Mouse (Mus musculus) cerebellum, adult 2 months (tissue): ENCODE data around the gene Pced1b. TPM values are rescaled to one million over a fixed set of nuclear protein-coding genes. Genes with fewer than 3 reads are reported as not detected.

Source experiments
- DNase-seq, 2 experiments: peaks; one replicate each; pipeline ENCODE4 v3.0.0; 2021
- H3K27ac ChIP-seq: fragments of 200-500 bp; 2 replicates; pipeline ENCODE4 v1.5.1; 2012; ENCODE audit warnings: low read length, control low read depth, inconsistent platforms; ENCODE audit not compliant: insufficient read depth
- H3K27me3 ChIP-seq: fragments of 200-500 bp; 2 replicates; pipeline ENCODE4 v1.6.1; 2012; ENCODE audit warnings: inconsistent platforms, mild to moderate bottlenecking, low read length, moderate library complexity; ENCODE audit not compliant: control insufficient read depth, insufficient read depth
- H3K4me1 ChIP-seq: fragments of 200-500 bp; 2 replicates; pipeline ENCODE4 v1.6.1; 2011; ENCODE audit warnings: low read length; ENCODE audit not compliant: control insufficient read depth, insufficient read depth
- H3K4me3 ChIP-seq: fragments of 200-500 bp; replicated peaks from 2 replicates; pipeline ENCODE3; 2011; ENCODE audit warnings: mild to moderate bottlenecking, low read depth, low read length, control low read depth; ENCODE audit not compliant: insufficient read depth
- CTCF ChIP-seq: fragments of 200-500 bp; IDR thresholded peaks from 2 replicates; pipeline ENCODE4 v1.5.1; 2011; ENCODE audit warnings: low read depth, mild to moderate bottlenecking, control low read depth, low read length, moderate library complexity, borderline replicate concordance; ENCODE audit not compliant: insufficient read depth
- POLR2A ChIP-seq: fragments of 200-500 bp; IDR thresholded peaks from 2 replicates; pipeline ENCODE4 v1.6.1; 2011; ENCODE audit warnings: low read length, control low read depth, borderline replicate concordance; ENCODE audit not compliant: insufficient read depth
- WGBS: fragments of 180-500 bp; shearing (Covaris S2); methylation state at CpG from one replicate; pipeline ENCODE4 v1.1.7; 2018; 5-methylcytosine and 5-hydroxymethylcytosine counted together
- polyA plus RNA-seq: library from polyadenylated mRNA; depleted of rRNA; stranded (reverse); fragments of >200 nt; gene quantifications from 2 replicates; pipeline ENCODE4 v1.2.3, GENCODE M21; 2012

The Pced1b gene
- polyA plus RNA-seq, 1 experiment: 7.5 TPM

- Histone ChIP-seq H3K4me3 (no peak overlapping the region), H3K27ac (no peak overlapping the region), H3K4me1 (no peaks in the 10 kb centered on the region), H3K27me3 (no peaks in the 10 kb centered on the region)
- TF ChIP-seq POLR2A (no peak), CTCF (no peak)
- no peak for DNase-seq
- 92% methylated on average over 4 of the region's 4 CpGs for WGBS
These were observed 149.8 kb downstream of the Pced1b start for GRCm38 (mm10) chr15:97396586-97397299.

GRCm38 (mm10) chr15:97397793-97398192, 150.9 kb downstream of the Pced1b start:
- Histone ChIP-seq H3K27me3 (no peaks in the 10 kb centered on the region), H3K4me3 (no peak overlapping the region), H3K4me1 (no peaks in the 10 kb centered on the region), H3K27ac (no peak overlapping the region)
- DNase-seq: no peak
- TF ChIP-seq CTCF (no peak), POLR2A (no peak)
- 71% methylated on average over 2 of the region's 2 CpGs for WGBS

GRCm38 (mm10) chr15:97400866-97401265, 154.0 kb downstream of the Pced1b start:
- Histone ChIP-seq H3K27ac (no peak overlapping the region), H3K4me3 (no peak overlapping the region), H3K27me3 (no peaks in the 10 kb centered on the region), H3K4me1 (no peaks in the 10 kb centered on the region)
- 84% methylated on average over 6 of the region's 6 CpGs for WGBS
- DNase-seq: no peak
- TF ChIP-seq CTCF: no peak
- no peak for TF ChIP-seq POLR2A

GRCm38 (mm10) chr15:97404483-97404882, 157.6 kb downstream of the Pced1b start:
- no peak overlapping the region for H3K4me3 ChIP-seq
- no peak overlapping the region for H3K27ac ChIP-seq
- TF ChIP-seq POLR2A (no peak), CTCF (no peak)
- no peaks in the 10 kb centered on the region for H3K27me3 ChIP-seq
- DNase-seq: no peak
- no peaks in the 10 kb centered on the region for H3K4me1 ChIP-seq
- 87% methylated on average over 8 of the region's 8 CpGs for WGBS

- no peak overlapping the region for H3K27ac ChIP-seq
- H3K27me3 ChIP-seq: no peaks in the 10 kb centered on the region
- no peaks in the 10 kb centered on the region for H3K4me1 ChIP-seq
- WGBS: 94% methylated on average over 7 of the region's 7 CpGs
- no peak overlapping the region for H3K4me3 ChIP-seq
- no peak for DNase-seq
- TF ChIP-seq CTCF (no peak), POLR2A (no peak)
These were observed 158.1 kb downstream of the Pced1b start for GRCm38 (mm10) chr15:97404998-97405397.

- 85% methylated on average over 6 of the region's 6 CpGs for WGBS
- no peaks in the 10 kb centered on the region for H3K27me3 ChIP-seq
- TF ChIP-seq POLR2A (no peak), CTCF (no peak)
- H3K4me3 ChIP-seq: no peak overlapping the region
- no peak overlapping the region for H3K27ac ChIP-seq
- DNase-seq: no peak
- H3K4me1 ChIP-seq: no peaks in the 10 kb centered on the region
These were observed 159.2 kb downstream of the Pced1b start for GRCm38 (mm10) chr15:97406105-97406504.

GRCm38 (mm10) chr15:97407496-97408454, 160.9 kb downstream of the Pced1b start:
- H3K27ac ChIP-seq: no peak overlapping the region
- H3K27me3 ChIP-seq: no peaks in the 10 kb centered on the region
- H3K4me3 ChIP-seq: no peak overlapping the region
- TF ChIP-seq CTCF (no peak), POLR2A (no peak)
- DNase-seq: no peak
- H3K4me1 ChIP-seq: no peaks in the 10 kb centered on the region
- WGBS: 40% methylated on average over 17 of the region's 17 CpGs
